Mouse (Mus musculus) megakaryocyte, embryonic 14.5 days (primary cell): ENCODE data around the gene Sardh.

Source experiments
- FLI1 ChIP-seq: IDR thresholded peaks from 2 replicates; pipeline ENCODE4 v1.6.1; 2012; ENCODE audit warnings: low read length, inconsistent platforms, mixed read lengths
- GATA1 ChIP-seq: IDR thresholded peaks from 3 replicates; pipeline ENCODE4 v1.6.1; 2012; ENCODE audit warnings: mixed read lengths, low read length, inconsistent platforms, borderline replicate concordance

DNA sequence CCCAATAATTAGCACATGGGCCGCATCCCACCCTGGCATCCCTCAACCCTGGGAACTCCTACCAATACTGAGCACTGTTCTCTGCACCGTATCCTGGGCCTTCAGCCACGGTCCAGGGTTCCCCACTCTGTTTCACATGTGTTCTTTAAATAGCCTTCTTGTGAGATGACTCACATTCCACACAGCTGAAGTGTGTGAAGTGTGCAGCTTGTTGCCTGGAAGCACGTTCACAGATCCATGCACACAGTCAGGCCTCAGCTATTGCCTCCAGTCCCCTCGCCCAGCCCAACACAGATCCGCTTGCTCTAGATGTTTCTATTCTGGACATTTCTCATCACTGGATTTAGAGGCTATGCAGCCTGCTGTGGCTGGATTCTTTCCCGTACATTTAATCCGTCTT lies 69.0 kb downstream of the Sardh start:
- TF ChIP-seq GATA1 (no peak), FLI1 (no peak)
